Comparison of ENCODE assay signal across 8 mouse cellular contexts in the genomic region with DNA sequence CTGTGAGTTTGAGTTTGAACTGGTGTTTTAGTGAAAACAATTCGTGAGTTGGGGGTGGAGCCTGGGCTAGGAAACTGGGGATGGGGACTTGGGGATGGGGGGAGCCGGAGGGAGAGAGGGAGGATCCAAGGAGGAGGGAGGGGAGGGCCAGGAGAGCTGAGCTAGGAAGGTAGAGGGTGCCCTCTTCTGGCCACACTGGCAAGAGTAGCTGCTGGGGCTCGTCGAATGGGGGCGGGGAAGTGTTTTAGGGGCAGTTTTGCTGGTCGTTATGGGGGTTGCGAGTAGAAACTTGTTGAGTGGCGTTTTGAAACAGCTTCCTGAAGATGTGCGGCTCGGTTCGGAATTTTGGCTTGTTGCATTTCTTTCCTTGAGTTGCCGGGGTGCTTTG. TPM values are rescaled to one million over a fixed set of nuclear protein-coding genes. Genes with fewer than 3 reads are reported as not detected.
A peak's percentile ranks its signal among the peaks of the same experiment; 100 is the strongest.
DNase-seq lines count a peak whose midpoint lies in the region; ATAC-seq and TF ChIP-seq lines count a peak whose summit lies in the region.

No protein-coding gene starts in this region.

- in situ Hi-C loops in Patski (cut with MboI; ENCODE audit: low pct_unique_long_range_greater_than_20kb) = loop anchor here (5.0 to 25.0 kb wide), 5 partner anchors 197 to 1728 kb away; partner anchors contain the start of gene Lin7c

- no peaks in the 10 kb centered on the region for H3K36me3 ChIP-seq in hindbrain, embryonic 11.5 days (ENCODE audit: control insufficient read depth, insufficient read depth, low read length)
- no peaks in the 10 kb centered on the region for H3K36me3 ChIP-seq in lung, embryonic 16.5 days (ENCODE audit: control insufficient read depth, insufficient read depth, low read length)

- no peak overlapping the region for H3K27ac ChIP-seq in hindbrain, embryonic 11.5 days (ENCODE audit: low read depth, low read length)
- no peak overlapping the region for H3K27ac ChIP-seq in lung, embryonic 16.5 days (ENCODE audit: low read length)

- 0 out of 2 replicates have a peak, but pooled peaks cover 4% of the 10 kb centered on the region for H3K4me1 ChIP-seq in hindbrain, embryonic 11.5 days (replicated peaks; ENCODE audit: control insufficient read depth, insufficient read depth, low read length)
- H3K4me1 ChIP-seq in lung, embryonic 16.5 days (replicated peaks; ENCODE audit: control insufficient read depth, insufficient read depth, low read length) = peaks cover 5% of the 10 kb centered on the region; the same call in 1 of the 2 replicates

- peak overlapping the region; percentile 69 for H3K4me2 ChIP-seq in hindbrain, embryonic 11.5 days (replicated peaks; ENCODE audit: low read depth, low read length)
- H3K4me2 ChIP-seq in lung, embryonic 16.5 days (ENCODE audit: low read depth, low read length) = peak overlapping the region; percentile 69

- ATAC-seq in Patski = peak; percentile 67
- ATAC-seq in hindbrain, embryonic 11.5 days (ENCODE audit: low FRiP score) = peak; percentile 72
- peak; percentile 83; the same call in 1 of the 2 replicates for ATAC-seq in lung, embryonic 16.5 days (ENCODE audit: low read depth)
- no peak for ATAC-seq in erythroid progenitor cell, adult 5-6 weeks (replicated peaks; ENCODE audit: low FRiP score, poor library complexity, severe bottlenecking)

- POLR2A ChIA-PET in Patski (lab: Charles Lee) = interaction anchor here (0.7 to 1.1 kb wide), 4 partner anchors 20 to 1007 kb away, joined by 3 to 6 read pairs (median 4); partner anchors contain the start of gene Lin7c

- H3K9ac ChIP-seq in hindbrain, embryonic 11.5 days (ENCODE audit: low read depth, low read length) = no peak overlapping the region
- H3K9ac ChIP-seq in lung, embryonic 16.5 days (ENCODE audit: low read length) = no peak overlapping the region

- peak; percentile 84 for TF ChIP-seq CTCF in Patski (IDR thresholded peaks at IDR 0.05)

- DNase-seq in Patski (ENCODE audit: low read depth, low spot score) = no peak
- peak; percentile 94 to 95 for DNase-seq in cerebellum, postnatal 10 days
- DNase-seq in frontal cortex, postnatal 10 days (ENCODE audit: low spot score in 2 of 2) = peak; percentile 48 to 69
- peak; percentile 90 for DNase-seq in hindbrain, embryonic 11.5 days (ENCODE audit: low spot score)
- DNase-seq in layer of hippocampus, adult 9-11 months = peak; percentile 79
- peak; percentile 80 for DNase-seq in right cerebral cortex, adult 18-20 months

- no peaks in the 10 kb centered on the region for H3K9me3 ChIP-seq in hindbrain, embryonic 11.5 days (ENCODE audit: control insufficient read depth, low read length)
- H3K9me3 ChIP-seq in lung, embryonic 16.5 days (ENCODE audit: control insufficient read depth, low read length) = no peaks in the 10 kb centered on the region

- H3K27me3 ChIP-seq in Patski = no peaks in the 10 kb centered on the region
- H3K27me3 ChIP-seq in hindbrain, embryonic 11.5 days (ENCODE audit: control insufficient read depth, insufficient read depth, low read length) = no peaks in the 10 kb centered on the region; the same call in 1 of the 2 replicates
- H3K27me3 ChIP-seq in lung, embryonic 16.5 days (ENCODE audit: control insufficient read depth, insufficient read depth, low read depth, low read length) = peaks cover 33% of the 10 kb centered on the region

- 0% methylated on average over 12 of the region's 12 CpGs for WGBS in hindbrain, embryonic 11.5 days
- 0% methylated on average over 12 of the region's 12 CpGs for WGBS in lung, embryonic 16.5 days

- CTCF ChIA-PET in Patski (lab: Charles Lee) = interaction anchor here (0.8 to 2.9 kb wide), 4 partner anchors 166 to 1726 kb away, joined by 3 to 9 read pairs (median 6); partner anchors contain the start of gene Lin7c

- H3K4me3 ChIP-seq in hindbrain, embryonic 11.5 days (ENCODE audit: low read depth, low read length) = peak overlapping the region; percentile 39
- peak overlapping the region; percentile 51 for H3K4me3 ChIP-seq in lung, embryonic 16.5 days (ENCODE audit: low read length)

RNA-seq across cellular contexts. Expression of gene Bdnf, which starts 20.3 kb away (rescaled TPM):
- 15.4 TPM for polyA plus RNA-seq in Patski (2021)
- polyA plus RNA-seq in hindbrain, embryonic 11.5 days (2014; fragmentation: Nextera tagmentation; extraction: Ambion mirVana) = 2.8 and 3.0 TPM in 2 replicates
- 0.58 and 0.79 TPM in 2 replicates for polyA plus RNA-seq in lung, embryonic 16.5 days (2015; fragmentation: Nextera tagmentation; extraction: Ambion mirVana)
- total RNA-seq in erythroid progenitor cell, adult 5-6 weeks (2015; ENCODE audit: low replicate concordance) = not detected in 2 replicates
- not detected in 2 replicates for total RNA-seq in erythroid progenitor cell, adult 5-6 weeks (2017; ENCODE audit: low replicate concordance)
